Mouse (Mus musculus): Measurements from ENCODE around the gene Hist1h4a.
"Not testable (repeated sequence)": the region's sequence is repeated elsewhere in the genome, so short reads cannot be mapped to it uniquely, and the experiment has no call there.

Gene Hist1h4a

DNA sequence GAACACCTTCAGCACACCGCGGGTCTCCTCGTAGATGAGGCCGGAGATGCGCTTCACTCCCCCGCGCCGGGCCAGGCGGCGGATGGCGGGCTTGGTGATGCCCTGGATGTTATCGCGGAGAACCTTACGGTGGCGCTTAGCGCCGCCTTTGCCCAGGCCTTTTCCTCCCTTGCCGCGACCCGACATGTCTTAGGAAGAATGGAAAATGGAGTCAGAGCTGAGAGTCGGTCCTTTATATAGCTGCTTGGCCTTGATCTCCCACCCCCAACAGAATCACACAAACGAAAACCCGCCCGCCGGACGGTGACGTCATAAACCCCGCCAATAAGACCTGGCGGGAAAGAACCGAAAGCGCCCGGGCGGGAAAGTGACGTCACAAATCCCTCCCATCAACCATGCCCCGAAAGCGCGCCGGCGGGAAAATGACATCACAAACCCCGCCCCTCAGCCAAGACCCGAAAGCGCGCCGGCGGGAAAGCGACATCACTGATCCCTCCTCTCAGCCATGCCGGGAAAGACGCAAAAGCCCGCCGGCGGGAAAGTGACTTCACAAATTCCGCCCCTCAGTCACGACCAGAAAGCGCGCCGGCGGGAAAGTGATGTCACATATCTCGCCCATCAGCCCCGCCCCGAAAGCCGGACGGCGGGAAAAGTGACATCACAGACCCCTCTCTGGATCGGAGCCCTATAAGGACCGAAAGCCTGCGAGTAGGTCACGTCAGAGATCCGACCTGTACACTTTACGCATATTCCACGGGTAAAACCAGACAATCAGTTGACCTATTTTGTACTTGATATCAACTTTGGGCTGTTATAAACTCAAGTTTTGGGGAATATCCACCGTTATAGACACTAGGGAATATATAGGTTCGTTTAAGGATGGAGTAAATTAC is at the start of gene Hist1h4a:
Gene Hist1h4a (minus strand): TSS at position 259 of the 893 bp plus-strand sequence.
- DNase-seq = peak; percentile 99

DNA sequence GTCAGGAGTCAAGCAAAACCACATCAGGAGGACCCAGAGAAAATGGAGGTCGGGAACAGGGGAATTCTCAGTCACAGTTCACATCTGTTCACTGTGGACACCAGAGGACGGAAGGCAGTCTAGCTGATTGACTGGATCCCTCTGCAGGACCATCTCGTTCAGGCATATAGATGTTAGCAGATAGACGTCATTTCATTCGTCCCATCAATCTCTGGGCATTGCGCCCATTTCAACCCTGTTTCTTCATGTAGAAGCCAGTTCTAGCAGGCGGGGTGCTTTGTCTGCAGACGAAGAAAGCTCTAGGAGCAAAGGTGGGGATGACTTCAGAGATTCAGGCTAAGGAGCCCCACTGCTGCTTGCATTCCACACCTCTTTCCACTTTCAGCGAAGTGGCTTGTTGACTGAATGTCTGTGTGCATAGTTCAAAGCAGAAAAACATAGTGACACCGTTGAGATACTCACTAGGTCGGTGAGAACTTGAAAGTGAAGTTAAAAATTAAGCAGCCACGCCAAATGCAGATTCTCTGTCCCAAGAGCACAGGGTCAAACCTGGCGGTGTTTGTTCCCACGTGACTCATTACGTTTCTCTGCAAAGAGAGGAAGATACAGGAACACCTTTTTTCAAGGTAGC is 45.5 kb upstream of the Hist1h4a start, which contains the start of gene Slc17a2:
Gene Slc17a2 (plus strand): TSS at position 572 of the 631 bp plus-strand sequence.
- no peak for DNase-seq

DNA sequence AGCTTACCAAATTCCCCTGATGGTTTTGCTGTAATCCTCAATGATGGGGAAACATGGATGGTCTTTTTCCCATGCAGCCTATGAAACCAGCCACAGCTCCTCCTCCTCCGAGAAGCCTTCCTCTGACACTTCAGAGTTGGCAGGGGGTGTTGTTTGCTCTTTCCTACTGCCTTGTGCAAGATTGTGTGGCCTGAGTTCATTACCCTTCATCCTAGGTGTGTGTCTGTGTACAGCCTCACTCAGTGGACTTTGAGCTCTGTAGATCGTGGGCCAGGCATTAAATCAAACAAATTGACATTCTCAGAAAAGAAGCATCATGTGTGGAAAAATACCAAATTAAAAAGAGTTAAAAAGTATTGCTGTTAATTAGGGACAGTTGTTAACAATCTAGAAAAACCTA is 43.5 kb upstream of the Hist1h4a start:
- DNase-seq = no peak

DNA sequence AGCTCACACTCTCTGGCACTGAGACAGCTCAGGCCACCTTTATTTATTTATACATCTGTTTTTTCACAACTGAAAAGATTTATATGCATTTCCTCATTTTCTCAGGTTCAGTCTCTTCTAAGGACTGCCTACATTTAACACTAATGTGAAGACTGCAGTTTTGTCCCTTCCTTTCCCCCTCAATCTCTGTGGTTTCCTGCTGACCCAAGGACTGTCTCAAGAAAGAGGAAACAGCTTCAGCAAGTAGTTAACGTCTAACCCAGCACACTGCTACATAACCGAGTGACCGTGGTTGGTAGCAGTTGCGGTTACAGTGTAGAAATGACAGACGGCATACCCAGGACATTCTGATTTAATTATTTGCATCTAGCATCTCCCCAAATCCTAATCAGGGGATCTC is 38.4 kb upstream of the Hist1h4a start:
- no peak for DNase-seq

DNA sequence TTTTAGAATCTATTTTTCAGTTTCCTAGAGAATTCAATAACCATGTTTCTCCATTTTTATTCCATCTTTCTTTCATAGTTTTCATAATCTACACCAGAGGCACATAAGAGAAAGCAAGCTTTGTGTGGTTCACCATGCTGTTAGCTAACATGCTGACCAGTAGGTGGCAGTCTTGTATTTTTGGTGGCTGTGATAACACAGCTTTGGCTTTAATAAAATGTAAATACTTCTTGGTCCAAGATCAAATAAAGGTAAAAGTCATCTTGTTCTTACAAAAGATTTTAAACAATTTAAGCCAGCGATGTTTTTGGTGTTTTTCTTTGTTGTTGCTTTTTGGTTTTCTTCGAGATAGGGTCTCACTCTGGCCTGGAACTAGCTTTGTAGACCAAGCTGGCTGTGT is 31.5 kb upstream of the Hist1h4a start:
- DNase-seq = peak; percentile 51

DNA sequence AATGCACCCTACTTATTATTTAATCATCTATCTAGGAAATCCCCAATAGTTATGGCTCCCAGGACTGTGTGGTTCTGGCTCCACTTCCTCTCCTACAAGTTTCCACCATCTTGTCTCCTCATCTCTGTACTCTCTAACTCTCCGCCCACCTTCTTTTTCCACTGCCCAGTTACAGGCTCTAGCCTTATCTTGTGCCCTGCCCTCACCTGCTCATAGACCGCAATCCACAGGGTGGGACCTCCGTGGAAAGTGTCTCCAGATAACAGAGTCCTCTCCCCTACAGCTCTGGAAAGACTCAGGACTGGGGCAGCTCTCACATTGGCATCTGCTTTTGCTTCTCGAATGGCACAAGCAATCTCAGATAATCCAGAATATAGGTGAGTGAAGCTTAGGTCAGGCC is 18.0 kb upstream of the Hist1h4a start:
- peak; percentile 18 for DNase-seq

DNA sequence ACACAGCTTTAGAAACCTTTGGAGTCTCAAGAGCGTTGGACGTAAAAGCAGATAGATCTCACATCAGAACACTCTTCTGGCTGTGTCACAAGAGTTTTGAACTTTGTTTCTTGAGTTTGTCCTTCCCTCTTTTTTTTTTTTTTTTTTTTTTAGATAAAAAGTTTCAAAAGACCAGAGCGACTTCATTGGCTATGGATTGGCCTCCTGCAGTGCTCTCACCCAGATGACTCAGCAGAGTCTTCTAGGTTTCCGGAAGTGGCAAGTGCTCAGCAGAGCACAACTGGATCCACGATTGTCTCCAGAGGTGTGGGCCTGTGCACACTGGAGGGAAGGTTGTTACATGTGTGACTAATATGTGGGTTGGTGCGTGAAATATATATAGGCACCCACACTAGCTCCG is 17.3 kb upstream of the Hist1h4a start:
- DNase-seq = no peak

DNA sequence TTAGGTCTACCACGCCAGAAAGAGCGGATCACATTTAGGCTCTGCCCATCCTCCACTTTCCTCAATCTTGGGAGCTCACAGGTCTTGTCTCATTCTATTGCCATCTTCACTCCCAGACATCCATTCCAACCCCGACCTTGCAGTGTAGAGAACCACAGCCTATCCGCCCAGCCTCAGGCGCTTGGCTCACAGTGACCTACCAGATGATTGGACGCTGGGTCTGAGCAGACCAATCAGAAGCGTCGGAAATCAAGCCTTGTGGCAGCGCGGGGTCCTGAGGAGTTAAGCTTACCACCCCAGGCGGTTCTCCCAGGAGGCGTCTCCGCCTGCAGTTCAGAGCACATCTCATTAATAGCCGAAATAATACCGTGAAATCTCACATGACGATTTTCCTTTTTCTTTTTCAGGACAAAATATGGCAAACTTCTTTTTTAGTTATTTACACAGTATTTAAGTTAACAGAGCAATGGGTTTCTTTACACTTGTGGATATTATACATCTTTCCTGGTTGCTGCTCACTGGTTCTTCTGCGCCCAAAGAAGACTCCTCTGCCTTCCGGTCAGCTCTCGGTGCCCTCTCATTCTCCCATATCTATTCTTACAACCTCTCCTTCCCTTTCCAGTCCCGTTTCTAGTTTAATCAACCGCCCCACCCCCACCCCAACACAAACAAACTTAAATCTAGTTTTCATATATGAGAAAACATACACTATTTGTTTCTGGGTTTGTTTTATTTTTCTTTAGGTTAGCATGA is 11.7 kb upstream of the Hist1h4a start:
- DNase-seq = peak; percentile 86

DNA sequence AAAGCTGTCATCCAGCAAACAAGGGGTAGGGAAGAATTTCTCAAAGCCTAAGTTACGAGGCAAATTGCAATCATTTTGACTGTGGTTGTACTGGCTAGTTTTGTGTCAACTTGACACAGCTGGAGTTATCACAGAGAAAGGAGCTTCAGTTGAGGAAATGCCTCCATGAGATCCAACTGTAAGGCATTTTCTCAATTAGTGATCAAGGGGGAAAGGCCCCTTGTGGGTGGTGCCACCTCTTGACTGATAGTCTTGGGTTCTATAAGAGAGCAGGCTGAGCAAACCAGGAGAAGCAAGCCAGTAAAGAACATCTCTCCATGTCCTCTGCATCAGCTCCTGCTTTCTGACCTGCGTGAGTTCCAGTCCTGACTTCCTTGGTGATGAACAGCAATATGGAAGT is 8.6 kb upstream of the Hist1h4a start, which contains the start of gene Trim38:
Gene Trim38 (plus strand): TSS at position 301 of the 400 bp plus-strand sequence.
- DNase-seq = not testable (repeated sequence)

DNA sequence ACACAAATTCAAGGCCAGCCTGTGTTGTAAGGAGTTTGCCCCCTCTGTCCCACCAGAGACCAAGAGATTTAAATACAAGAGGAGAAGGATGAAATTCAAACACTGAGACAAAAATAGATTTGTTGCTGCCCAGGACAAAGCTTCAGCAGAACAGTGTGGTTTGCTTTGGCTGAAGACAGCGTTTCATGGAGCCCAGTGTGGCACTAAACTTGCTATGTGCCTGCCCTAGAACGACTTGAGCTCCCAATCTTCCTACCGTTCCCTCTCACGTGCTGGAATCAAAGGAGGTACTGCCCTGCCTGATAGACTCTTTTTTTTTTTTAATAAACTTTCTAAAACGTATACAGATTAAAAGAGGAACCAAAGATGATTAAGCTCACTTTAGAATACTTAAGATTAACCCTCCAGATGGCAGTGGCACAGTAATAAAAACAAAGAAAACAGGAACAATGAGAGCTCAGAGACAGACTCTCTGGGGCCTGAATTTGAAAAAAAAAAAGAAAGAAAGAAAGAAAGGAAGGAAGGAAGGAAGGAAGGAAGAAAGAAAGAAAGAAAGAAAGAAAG is 7.9 kb upstream of the Hist1h4a start:
- no peak for DNase-seq

DNA sequence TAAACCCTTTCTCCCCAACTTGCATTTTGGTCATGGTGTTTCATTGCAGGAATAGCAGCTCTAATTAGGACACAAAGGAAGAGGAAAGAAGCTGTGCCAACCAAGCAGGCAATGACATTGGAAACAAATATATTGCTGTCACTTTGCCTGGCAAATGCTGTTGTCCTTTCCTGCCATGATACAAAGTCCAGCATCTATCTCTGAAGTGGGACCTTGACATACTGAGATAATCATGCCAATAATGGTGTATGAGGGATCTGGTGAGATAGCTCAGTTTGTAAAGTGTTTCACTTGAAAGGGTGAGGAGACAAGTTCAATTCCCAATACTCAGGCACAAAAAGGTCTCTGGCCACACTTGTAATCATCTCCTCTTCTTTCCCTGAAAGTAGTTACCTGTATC is 5.7 kb upstream of the Hist1h4a start:
- DNase-seq = no peak

DNA sequence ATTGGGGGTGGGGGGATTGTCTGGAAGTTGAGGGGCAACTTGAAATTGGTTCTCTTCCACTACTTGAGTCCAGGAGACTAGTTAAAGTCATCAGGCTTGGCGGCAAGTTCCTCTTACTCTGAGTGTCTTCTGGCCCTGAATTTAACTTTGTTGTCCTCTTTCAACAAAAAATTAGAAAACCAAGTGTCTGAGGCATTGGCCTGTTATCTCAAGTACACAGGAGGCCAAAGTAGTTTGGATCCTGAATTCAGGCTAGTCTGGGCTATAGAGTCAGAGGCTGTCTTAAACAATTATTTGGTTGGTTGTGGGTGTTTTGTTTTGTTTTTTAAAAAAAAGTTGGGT is 4.1 kb upstream of the Hist1h4a start:
- DNase-seq = no peak

DNA sequence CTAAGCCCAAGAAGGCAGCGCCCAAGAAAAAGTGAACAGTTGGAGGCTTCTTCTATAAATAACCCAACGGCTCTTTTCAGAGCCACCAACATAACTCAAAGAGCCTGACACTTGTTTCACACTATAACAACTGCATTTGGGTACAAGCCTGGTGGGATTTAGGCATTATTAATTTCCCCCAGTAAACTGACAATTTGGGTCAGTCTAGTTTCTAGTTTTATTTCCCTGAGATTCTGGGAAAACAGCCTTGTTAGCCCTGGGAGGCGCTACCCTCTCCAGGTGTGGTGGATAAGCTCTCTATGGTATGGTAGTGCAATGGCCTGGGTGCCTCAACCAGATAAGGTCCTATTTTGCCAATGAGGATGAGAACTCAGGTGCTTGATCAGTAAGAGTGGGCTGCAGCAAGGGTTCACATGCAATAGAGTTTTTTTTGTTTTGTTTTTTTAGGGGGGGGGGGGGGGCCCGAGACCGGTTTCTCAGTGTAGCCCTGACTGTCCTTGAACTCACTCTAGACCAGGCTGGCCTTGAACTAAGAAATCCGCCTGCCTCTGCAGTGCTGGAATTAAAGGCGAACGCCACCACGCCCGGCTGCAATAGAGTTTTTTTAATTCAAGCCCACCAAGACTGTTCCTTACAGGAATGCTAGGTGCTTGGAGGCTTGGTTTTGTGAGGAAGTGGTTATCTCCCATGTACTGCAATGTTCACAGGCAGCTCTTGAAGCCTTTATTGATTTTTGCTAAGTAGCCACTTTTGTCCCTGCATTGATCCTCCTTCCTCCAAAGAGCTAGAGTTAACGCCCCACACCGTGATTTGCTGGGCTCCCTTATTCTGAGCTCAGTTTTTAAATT is 3.5 kb upstream of the Hist1h4a start:
- DNase-seq = peak; percentile 73

DNA sequence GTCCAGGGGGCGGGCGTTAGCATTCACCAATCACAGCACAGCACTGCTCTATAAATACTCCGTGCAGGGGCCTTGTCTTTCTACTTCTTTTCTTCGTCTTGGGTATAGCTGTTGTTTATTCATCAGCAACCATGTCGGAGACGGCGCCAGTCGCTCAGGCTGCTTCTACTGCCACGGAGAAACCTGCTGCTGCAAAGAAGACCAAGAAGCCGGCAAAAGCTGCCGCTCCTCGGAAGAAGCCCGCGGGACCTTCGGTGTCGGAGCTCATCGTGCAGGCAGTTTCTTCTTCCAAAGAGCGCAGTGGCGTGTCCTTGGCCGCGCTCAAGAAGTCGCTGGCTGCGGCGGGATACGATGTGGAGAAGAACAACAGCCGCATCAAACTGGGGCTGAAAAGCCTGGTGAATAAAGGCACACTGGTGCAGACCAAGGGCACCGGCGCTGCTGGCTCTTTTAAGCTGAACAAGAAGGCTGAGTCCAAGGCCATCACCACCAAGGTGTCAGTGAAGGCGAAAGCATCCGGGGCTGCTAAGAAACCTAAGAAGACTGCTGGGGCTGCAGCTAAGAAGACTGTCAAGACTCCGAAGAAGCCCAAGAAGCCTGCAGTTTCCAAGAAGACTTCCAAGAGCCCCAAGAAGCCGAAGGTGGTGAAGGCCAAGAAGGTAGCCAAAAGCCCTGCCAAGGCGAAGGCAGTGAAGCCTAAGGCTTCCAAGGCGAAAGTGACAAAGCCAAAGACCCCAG is 2.7 kb upstream of the Hist1h4a start, which contains the start of gene Hist1h1a:
Gene Hist1h1a (plus strand): TSS at position 81 of the 738 bp plus-strand sequence.
- peak; percentile 97 for DNase-seq

DNA sequence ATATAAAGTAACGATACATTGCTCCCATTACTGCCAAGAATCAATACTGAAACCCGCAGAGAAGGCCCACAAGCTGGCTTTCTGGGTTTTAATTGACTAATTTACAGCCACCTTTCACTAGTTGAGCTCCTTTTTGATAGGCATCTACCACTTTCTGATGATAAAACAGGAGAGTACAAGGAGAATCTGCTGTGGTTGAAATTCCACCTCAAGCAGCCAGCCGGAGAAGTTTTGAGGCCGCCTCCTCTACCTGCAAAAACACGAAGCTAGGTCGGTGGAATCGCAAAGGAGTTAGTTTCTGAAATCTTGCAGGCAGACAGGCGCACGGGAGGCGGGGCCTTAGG is 2.2 kb upstream of the Hist1h4a start:
- no peak for DNase-seq

DNA sequence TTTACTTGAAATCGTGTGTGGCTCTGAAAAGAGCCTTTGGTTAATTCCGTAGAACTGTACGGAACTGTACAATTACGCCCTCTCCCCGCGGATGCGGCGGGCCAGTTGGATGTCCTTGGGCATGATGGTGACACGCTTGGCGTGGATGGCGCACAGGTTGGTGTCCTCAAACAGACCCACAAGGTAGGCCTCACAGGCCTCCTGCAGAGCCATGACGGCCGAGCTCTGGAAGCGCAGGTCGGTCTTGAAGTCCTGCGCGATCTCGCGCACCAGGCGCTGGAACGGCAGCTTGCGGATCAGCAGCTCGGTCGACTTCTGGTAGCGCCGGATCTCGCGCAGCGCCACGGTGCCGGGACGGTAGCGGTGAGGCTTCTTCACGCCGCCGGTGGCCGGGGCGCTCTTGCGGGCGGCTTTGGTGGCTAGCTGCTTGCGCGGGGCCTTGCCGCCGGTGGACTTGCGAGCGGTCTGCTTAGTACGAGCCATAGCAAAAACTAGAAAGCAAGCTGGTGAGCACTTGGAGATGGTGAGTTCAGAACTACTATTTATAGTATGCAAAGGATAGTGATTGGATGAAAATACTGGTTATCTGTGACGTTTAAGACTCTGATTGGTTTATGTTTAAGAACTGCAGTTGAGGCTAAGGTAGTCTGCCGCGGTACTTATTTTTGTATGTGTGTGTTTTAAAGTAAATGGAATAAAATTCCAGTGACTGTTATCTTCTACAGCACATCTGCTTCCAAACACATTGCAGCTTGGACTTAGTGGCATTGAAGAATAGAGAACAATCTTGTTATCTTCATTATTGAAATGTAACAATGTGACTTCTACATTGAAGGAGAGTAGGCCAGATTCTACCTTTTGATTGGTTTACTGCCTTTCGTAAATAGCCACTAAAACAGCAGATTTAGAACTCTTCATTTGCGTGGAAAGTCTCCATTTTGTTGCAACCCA is 1.1 kb upstream of the Hist1h4a start, which contains the start of gene Hist1h3a:
Gene Hist1h3a (minus strand): TSS at position 516 of the 951 bp plus-strand sequence.
- DNase-seq = peak; percentile 84

DNA sequence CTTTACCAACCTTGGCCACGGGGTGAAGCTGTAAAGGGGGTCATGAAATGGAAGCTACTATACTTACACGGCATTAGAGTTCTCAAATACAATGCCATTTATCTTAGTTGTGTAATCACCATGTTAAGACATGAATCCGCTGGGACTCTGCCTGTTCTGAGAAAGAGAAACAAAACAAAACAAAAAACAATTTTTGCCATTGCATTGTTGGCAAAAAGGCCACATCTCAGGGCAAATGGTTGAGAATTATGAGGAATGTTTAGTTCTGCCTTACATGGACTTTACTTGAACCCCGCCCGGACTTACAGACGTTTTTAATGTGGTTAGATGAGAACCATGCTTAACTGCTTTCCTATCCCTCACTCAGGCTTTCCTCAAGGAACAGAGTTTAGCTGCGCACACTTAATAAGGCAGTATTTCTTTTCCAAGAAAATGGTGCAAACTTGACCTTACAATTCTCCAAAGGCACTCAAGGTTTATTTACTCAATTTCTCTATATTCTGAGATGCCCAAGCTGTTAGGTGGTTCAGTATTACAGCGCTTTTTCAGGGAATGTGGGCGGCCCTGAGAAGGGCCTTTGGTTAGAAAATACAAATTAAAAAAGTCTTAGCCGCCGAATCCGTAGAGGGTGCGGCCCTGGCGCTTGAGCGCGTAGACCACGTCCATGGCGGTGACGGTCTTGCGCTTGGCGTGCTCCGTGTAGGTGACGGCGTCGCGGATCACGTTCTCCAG is 624 bp downstream of the Hist1h4a start:
- DNase-seq = peak; percentile 53

DNA sequence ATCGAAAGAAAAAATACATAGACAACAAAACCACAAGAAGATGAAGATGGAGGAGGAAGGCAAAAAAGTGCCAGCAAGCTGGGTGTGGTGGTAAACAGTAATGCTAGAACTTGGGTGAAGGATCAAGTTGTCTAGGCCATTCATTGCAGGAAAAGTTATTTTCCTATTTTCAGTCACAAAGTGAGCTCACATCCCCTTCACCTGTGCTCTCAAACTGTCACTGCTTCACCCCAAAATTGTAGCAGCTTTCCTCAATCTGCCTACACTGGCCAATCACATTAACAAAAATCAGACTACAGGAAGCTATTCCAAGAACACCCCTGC is 1.2 kb downstream of the Hist1h4a start:
- DNase-seq = no peak

DNA sequence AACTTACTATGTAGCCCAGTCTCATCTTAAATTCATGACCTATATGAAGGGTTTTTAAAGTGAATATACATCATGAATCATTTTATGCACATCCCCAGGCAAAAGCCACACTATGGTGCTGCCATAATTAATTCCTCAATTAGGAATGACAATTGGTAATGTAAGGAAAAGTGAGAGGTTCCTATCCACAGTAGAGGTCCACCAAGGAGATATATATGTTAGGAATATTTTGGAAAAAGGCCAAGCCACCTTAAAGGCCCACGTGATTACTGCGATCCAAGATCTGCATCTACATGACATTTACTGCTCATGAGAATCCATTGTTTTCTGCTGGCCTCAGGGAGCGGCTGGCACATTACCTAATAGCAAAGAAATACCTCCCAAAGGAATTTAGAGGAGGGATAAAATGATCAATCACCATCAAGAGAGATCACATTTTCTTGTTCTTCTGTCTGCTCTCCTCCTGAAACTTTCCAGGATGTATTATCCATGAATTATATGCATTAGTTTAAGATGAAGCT is 1.7 kb downstream of the Hist1h4a start:
- DNase-seq = no peak

Data from liver (tissue).